Mouse (Mus musculus) gonadal fat pad, adult 2 months (tissue): ENCODE measurements around the gene Agbl3. TPM values are rescaled to one million over a fixed set of nuclear protein-coding genes. Genes with fewer than 3 reads are reported as not detected.
A peak's percentile ranks its signal among the peaks of the same experiment; 100 is the strongest.

Experiments used
- DNase-seq: peaks from one replicate; pipeline ENCODE4 v3.0.0-alpha.2; 2012; ENCODE audit warnings: low read depth
- polyA plus RNA-seq: library from polyadenylated mRNA; depleted of rRNA; stranded (reverse); fragments of >200 nt; gene quantifications from 2 replicates; pipeline ENCODE4 v1.2.3, GENCODE M21; 2012; rRNA removed

Agbl3 gene
- 9.4 and 10.1 TPM in 2 replicates for polyA plus RNA-seq

- DNase-seq, result peak; percentile 49
These were observed at the start of gene Agbl3 for GRCm38 (mm10) chr6:34780231-34780942. Agbl3 (plus strand) TSS chr6:34780432.

GRCm38 (mm10) chr6:34731007-34731406 is 49.2 kb upstream of the Agbl3 start:
- DNase-seq, result no peak

GRCm38 (mm10) chr6:34731529-34731928 is 48.7 kb upstream of the Agbl3 start:
- DNase-seq, result no peak

GRCm38 (mm10) chr6:34734940-34735695 is 45.1 kb upstream of the Agbl3 start:
- DNase-seq, result no peak

- DNase-seq, result no peak
These were observed 43.3 kb upstream of the Agbl3 start for GRCm38 (mm10) chr6:34736934-34737333.

- DNase-seq, result no peak
These were observed 36.3 kb upstream of the Agbl3 start for GRCm38 (mm10) chr6:34743946-34744345.

- DNase-seq, result no peak
These were observed 32.4 kb upstream of the Agbl3 start for GRCm38 (mm10) chr6:34747846-34748245.

GRCm38 (mm10) chr6:34748566-34748965 is 31.7 kb upstream of the Agbl3 start:
- no peak for DNase-seq

- DNase-seq, result no peak
These were observed 30.7 kb upstream of the Agbl3 start for GRCm38 (mm10) chr6:34749526-34749925.

GRCm38 (mm10) chr6:34750487-34751120 is 29.6 kb upstream of the Agbl3 start:
- DNase-seq, result no peak

GRCm38 (mm10) chr6:34751625-34752024 is 28.6 kb upstream of the Agbl3 start:
- no peak for DNase-seq

- peak; percentile 16 for DNase-seq
These were observed 25.8 kb upstream of the Agbl3 start for GRCm38 (mm10) chr6:34754448-34754847.

- no peak for DNase-seq
These were observed 21.9 kb upstream of the Agbl3 start for GRCm38 (mm10) chr6:34758340-34758739.

GRCm38 (mm10) chr6:34760023-34760422 is 20.2 kb upstream of the Agbl3 start:
- no peak for DNase-seq

- no peak for DNase-seq
These were observed 14.5 kb upstream of the Agbl3 start for GRCm38 (mm10) chr6:34765721-34766120.

- DNase-seq, result no peak
These were observed 10.2 kb upstream of the Agbl3 start for GRCm38 (mm10) chr6:34769984-34770383.

- DNase-seq, result no peak
These were observed 9.7 kb upstream of the Agbl3 start for GRCm38 (mm10) chr6:34770491-34770890.

GRCm38 (mm10) chr6:34776396-34776795 is 3.8 kb upstream of the Agbl3 start:
- no peak for DNase-seq

GRCm38 (mm10) chr6:34777094-34777493 is 3.1 kb upstream of the Agbl3 start:
- DNase-seq, result no peak

- no peak for DNase-seq
These were observed 2.1 kb upstream of the Agbl3 start for GRCm38 (mm10) chr6:34777981-34778668.

GRCm38 (mm10) chr6:34780943-34781289 is 684 bp downstream of the Agbl3 start:
- DNase-seq, result no peak

- DNase-seq, result no peak
These were observed 2.3 kb downstream of the Agbl3 start for GRCm38 (mm10) chr6:34782493-34782892.
